Mouse (Mus musculus): ENCODE measurements around the gene Zdhhc22.

DNA sequence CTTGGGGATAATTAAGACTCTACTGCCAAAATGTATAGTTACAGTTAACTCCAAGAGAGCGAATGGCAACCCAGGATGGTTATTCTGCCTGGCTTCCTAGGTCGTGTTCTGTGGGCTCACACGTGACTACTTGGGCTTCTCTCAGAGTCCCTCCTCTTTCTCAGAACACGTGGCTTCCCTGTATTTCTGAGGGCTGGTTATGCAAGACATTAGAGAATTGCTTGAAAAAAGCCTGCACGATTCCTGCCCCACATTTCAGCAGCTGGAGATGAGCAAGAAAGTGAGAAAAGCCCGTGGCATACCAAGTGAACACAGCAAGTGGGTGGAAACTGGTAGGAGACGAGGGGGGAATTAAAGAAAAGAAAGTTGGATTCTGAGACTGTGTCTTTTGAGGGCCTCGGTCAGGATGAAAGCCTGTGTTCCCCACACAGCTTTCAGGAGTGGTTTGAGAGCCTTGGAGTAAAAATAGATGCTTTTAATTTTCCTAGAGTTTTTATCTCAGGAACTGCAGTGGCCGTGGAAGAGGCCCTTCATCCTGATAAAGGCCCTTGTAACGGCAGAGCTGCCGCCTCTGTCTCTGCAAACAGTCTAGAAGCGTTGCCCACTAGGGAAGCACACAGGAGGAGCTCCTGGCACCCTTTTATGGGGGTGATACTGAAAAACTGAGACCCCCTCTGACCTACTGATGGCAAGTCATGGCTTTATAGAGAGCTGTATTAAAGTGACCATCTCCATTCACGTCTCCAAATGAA, 21.6 kb downstream of the Zdhhc22 start:
- no peak for TF ChIP-seq POLR2A (IDR thresholded peaks at IDR 0.05; ENCODE audit: control insufficient read depth, low read depth, low read length)
- no peak for TF ChIP-seq CTCF (IDR thresholded peaks at IDR 0.05; ENCODE audit: control insufficient read depth, insufficient read depth, insufficient replicate concordance, low read depth, low read length)
